Mouse (Mus musculus) intestine, postnatal 0 days (tissue): ENCODE results near the gene Jazf1. TPM values are rescaled to one million over a fixed set of nuclear protein-coding genes. Genes with fewer than 3 reads are reported as not detected.

ENCODE experiments used
- ATAC-seq: fragments of 200-750 bp; cut with Nextera tagmentation; 2 replicates; pipeline ENCODE4 v1.8.0; 2017; ENCODE audit warnings: mild to moderate bottlenecking, moderate TSS enrichment, moderate library complexity
- H3K27ac ChIP-seq: fragments of 300-500 bp; sonication (generic); 2 replicates; pipeline ENCODE4 v1.5.1; 2014; ENCODE audit warnings: mild to moderate bottlenecking, low read depth, low read length, moderate library complexity
- H3K27me3 ChIP-seq: fragments of 300-500 bp; sonication (generic); replicated peaks from 2 replicates; pipeline ENCODE4 v1.6.1; 2014; ENCODE audit warnings: low read length, mixed read lengths; ENCODE audit not compliant: control insufficient read depth, insufficient read depth
- H3K36me3 ChIP-seq: fragments of 300-500 bp; sonication (generic); 2 replicates; pipeline ENCODE4 v1.6.1; 2014; ENCODE audit warnings: mild to moderate bottlenecking, moderate library complexity; ENCODE audit not compliant: control insufficient read depth, insufficient read depth
- H3K4me1 ChIP-seq: fragments of 300-500 bp; sonication (generic); replicated peaks from 2 replicates; pipeline ENCODE4 v1.6.1; 2014; ENCODE audit warnings: antibody characterized with exemption, low read length, mixed read lengths; ENCODE audit not compliant: control insufficient read depth, insufficient read depth
- H3K4me2 ChIP-seq: fragments of 300-500 bp; sonication (generic); replicated peaks from 2 replicates; pipeline ENCODE4 v1.6.1; 2014; ENCODE audit warnings: low read depth, mild to moderate bottlenecking, moderate library complexity
- H3K4me3 ChIP-seq: fragments of 300-500 bp; sonication (generic); 2 replicates; pipeline ENCODE4 v1.5.1; 2014; ENCODE audit warnings: low read depth, low read length
- H3K9ac ChIP-seq: fragments of 300-500 bp; sonication (generic); 2 replicates; pipeline ENCODE4 v1.6.1; 2014; ENCODE audit warnings: mild to moderate bottlenecking, low read depth, low read length
- H3K9me3 ChIP-seq: fragments of 300-500 bp; sonication (generic); 2 replicates; pipeline ENCODE4 v1.6.1; 2016; ENCODE audit warnings: mixed run types; ENCODE audit not compliant: control insufficient read depth
- CTCF ChIP-seq: sonication (generic); IDR thresholded peaks from 2 replicates; pipeline ENCODE4 v1.5.1; 2016; ENCODE audit warnings: low read depth, mild to moderate bottlenecking, control low read depth, antibody characterized with exemption, moderate library complexity
- WGBS: fragments of 180-500 bp; shearing (Covaris S2); extraction: QIAGEN DNeasy Blood & Tissue Kit; methylation state at CpG from one replicate; pipeline ENCODE4 v1.1.7; 2014; 5-methylcytosine and 5-hydroxymethylcytosine counted together
- polyA plus RNA-seq: library from polyadenylated mRNA; unstranded; fragments of >200 nt; fragmentation: Nextera tagmentation; extraction: Ambion mirVana; gene quantifications from 2 replicates; pipeline ENCODE4 v1.2.1, GENCODE M21; 2015

The Jazf1 gene
- polyA plus RNA-seq, 1 experiment from 2014 or later, result 5.1 TPM

DNA sequence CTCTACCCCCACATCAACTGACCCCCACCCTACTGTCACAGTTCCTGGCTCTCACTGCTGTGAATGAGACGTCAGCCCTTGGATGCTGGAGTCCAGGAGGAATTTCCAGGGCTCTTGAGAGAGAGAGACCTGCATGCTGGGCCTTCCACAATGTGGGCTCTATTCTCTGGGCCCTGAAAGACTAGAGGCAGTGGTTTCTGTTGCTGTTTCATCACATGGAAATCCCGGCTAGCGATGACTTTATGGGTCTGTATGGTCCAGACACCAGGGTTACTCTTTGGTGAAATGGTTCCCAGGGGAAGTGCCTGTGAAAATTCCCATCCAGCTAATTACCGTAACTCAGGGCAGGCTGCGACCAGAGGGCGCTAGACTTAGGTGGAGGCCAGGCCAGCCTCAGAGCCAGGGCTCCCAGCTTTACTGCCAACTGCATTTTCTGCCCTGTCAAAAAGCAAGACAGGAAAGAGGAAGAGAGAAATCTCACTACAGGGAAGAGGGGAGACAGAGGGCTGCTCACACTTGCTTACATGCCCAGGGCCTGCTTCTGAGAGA lies 271.1 kb downstream of the Jazf1 start:
- Histone ChIP-seq H3K4me2 (no peak overlapping the region), H3K4me3 (no peak overlapping the region), H3K27ac (no peak overlapping the region), H3K9me3 (no peaks in the 10 kb centered on the region), H3K9ac (no peak overlapping the region), H3K4me1 (no peaks in the 10 kb centered on the region), H3K36me3 (no peaks in the 10 kb centered on the region), H3K27me3 (no peaks in the 10 kb centered on the region)
- 68% methylated on average over 6 of the region's 6 CpGs for WGBS
- TF ChIP-seq CTCF, result peak; percentile 40
- ATAC-seq, result no peak

- no peak overlapping the region for H3K4me2 ChIP-seq
- WGBS, result 74% methylated on average over 1 of the region's 1 CpGs
- no peak for ATAC-seq
- no peak for TF ChIP-seq CTCF
- H3K36me3 ChIP-seq, result no peaks in the 10 kb centered on the region
- H3K4me1 ChIP-seq, result no peaks in the 10 kb centered on the region
- no peak overlapping the region for H3K4me3 ChIP-seq
- H3K27ac ChIP-seq, result no peak overlapping the region
- H3K27me3 ChIP-seq, result no peaks in the 10 kb centered on the region
- no peaks in the 10 kb centered on the region for H3K9me3 ChIP-seq
- no peak overlapping the region for H3K9ac ChIP-seq
Observed at GRCm38 (mm10) chr6:52796691-52797090, 271.7 kb downstream of the Jazf1 start.

- H3K36me3 ChIP-seq, result no peaks in the 10 kb centered on the region
- no peak overlapping the region for H3K4me3 ChIP-seq
- H3K4me2 ChIP-seq, result no peak overlapping the region
- H3K9me3 ChIP-seq, result no peaks in the 10 kb centered on the region
- ATAC-seq, result no peak
- TF ChIP-seq CTCF, result no peak
- WGBS, result 74% methylated on average over 9 of the region's 9 CpGs
- H3K9ac ChIP-seq, result no peak overlapping the region
- no peaks in the 10 kb centered on the region for H3K4me1 ChIP-seq
- H3K27me3 ChIP-seq, result no peaks in the 10 kb centered on the region
- peak overlapping the region; percentile 46; the same call in 1 of the 2 replicates for H3K27ac ChIP-seq
Observed at GRCm38 (mm10) chr6:52796035-52796598, 272.3 kb downstream of the Jazf1 start.

DNA sequence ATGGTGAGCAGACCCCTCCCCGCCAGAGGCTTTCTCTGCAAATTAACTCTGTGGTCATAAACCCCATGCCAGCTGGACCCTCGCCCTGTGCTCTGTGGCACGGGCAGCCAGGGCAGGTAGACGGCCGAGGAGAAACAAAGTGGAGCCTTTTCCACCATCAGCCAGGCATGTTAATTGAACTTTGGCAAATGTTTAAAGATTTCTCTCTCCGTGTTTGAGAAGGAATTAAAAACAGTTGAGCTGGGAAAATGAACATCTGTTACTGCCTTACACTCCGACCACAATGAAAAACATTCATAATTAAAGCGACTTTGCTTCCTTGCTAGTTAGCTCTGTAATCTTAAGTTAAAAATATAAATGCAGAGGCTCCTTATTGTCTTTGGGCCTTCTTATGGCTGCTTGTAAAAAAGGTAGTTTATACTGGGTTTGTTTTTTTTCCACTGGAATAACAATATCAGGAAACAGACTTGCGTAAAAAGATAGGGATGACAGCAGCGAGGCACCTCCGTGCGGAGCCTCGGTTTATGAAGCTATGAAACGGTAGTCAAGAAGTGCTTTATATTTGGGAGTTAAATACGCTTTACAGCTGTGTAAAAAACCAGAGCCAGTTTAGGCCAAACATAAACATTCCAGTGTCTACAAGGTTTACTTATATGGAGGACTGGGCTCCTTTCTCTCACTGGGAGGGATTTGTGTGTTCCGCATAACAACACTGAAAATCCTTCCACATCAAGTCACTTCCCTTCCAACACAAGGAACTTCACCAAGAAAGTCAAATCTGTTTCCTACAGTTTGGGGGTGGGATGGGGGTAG lies 273.2 kb downstream of the Jazf1 start:
- no peak for ATAC-seq
- 40% methylated on average over 16 of the region's 16 CpGs for WGBS
- no peak for TF ChIP-seq CTCF
- H3K27ac ChIP-seq, result no peak overlapping the region; the same call in 1 of the 2 replicates
- H3K9ac ChIP-seq, result no peak overlapping the region
- H3K4me2 ChIP-seq, result no peak overlapping the region
- no peaks in the 10 kb centered on the region for H3K27me3 ChIP-seq
- no peak overlapping the region for H3K4me3 ChIP-seq
- no peaks in the 10 kb centered on the region for H3K4me1 ChIP-seq
- H3K36me3 ChIP-seq, result no peaks in the 10 kb centered on the region
- H3K9me3 ChIP-seq, result no peaks in the 10 kb centered on the region

DNA sequence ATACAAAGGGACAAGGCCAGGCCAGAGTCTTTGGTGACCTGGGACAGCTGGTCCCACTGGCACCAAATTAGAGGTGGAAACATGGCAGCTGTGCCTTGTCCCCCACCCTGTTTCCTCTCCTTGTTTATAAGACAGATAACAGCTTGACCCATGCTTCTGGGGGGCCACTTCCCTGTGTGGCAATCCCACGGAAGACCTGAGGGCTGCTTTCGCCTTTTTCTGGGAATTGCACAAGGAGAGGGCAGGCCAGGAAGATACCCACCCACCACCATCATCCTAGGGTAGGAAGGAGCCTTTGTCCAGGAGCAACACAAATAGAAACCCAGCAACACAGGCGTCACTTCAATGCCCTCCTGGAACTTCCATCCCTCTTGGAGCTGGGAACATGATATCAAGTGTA lies 276.0 kb downstream of the Jazf1 start:
- Histone ChIP-seq H3K4me3 (no peak overlapping the region), H3K9me3 (no peaks in the 10 kb centered on the region), H3K27ac (no peak overlapping the region), H3K27me3 (no peaks in the 10 kb centered on the region), H3K9ac (no peak overlapping the region), H3K4me1 (no peaks in the 10 kb centered on the region), H3K4me2 (no peak overlapping the region), H3K36me3 (no peaks in the 10 kb centered on the region)
- WGBS, result 70% methylated on average over 3 of the region's 3 CpGs
- no peak for ATAC-seq
- TF ChIP-seq CTCF, result no peak

DNA sequence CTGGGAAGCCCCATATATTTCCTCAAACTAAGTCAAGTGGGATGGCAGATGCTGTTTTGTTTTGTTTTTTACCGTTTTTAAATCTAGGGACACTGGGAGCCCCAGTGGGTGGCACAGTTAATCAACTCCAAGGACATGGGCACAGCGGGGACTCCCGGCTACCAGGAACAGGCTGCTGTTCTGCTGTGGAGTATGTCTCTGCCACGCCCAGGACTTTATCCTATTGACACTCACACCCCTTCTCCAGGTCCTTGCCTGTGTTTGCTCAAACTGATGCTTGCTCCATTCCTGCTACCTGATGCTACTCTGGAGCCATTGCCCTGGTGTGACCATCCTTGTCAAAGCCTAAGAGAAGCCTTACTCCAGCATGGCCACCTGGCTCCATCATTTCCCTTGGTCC lies 277.6 kb downstream of the Jazf1 start:
- no peak for TF ChIP-seq CTCF
- ATAC-seq, result 0 out of 2 replicates have a peak, but pooled peaks have one; percentile 36
- H3K4me1 ChIP-seq, result no peaks in the 10 kb centered on the region
- H3K9me3 ChIP-seq, result no peaks in the 10 kb centered on the region
- no peak overlapping the region for H3K9ac ChIP-seq
- H3K36me3 ChIP-seq, result no peaks in the 10 kb centered on the region
- 44% methylated on average over 4 of the region's 4 CpGs for WGBS
- no peak overlapping the region for H3K4me2 ChIP-seq
- no peak overlapping the region for H3K4me3 ChIP-seq
- H3K27me3 ChIP-seq, result no peaks in the 10 kb centered on the region
- no peak overlapping the region for H3K27ac ChIP-seq
